Mouse (Mus musculus) gastrocnemius, postnatal 10 days (tissue): ENCODE data around the gene Sec11a. TPM values are rescaled to one million over a fixed set of nuclear protein-coding genes. Genes with fewer than 3 reads are reported as not detected.

ENCODE experiments used
- DNase-seq: peaks from one replicate; pipeline ENCODE4 v3.0.0; 2021; ENCODE audit warnings: mixed read lengths
- total RNA-seq, 2 experiments: library from RNA; stranded (reverse); gene quantifications; 2 replicates each; pipeline ENCODE4 v1.2.3; 2021

The Sec11a gene
- total RNA-seq, 2 experiments from 2014 or later: 50.6 to 55.3 TPM

DNA sequence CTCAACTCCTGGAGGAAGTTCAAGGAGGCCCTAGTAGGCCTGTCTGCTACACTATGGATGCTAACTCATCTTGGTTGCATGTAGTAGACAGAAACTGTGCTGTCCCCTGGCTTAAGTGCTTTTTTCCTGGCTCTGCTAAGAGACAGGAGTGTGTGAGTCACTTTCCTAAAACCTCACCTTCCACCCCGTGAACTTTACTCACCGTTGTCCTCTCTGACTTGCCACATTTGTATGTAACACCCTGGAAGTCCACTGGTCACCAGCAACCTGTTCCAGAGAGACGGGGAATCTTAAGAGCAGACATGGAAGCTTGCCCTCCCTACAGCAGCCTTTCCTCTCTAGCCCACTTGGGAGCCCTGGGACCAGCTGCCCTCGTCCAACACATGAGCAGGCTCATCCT, 49.9 kb downstream of the Sec11a start:
- no peak for DNase-seq

DNA sequence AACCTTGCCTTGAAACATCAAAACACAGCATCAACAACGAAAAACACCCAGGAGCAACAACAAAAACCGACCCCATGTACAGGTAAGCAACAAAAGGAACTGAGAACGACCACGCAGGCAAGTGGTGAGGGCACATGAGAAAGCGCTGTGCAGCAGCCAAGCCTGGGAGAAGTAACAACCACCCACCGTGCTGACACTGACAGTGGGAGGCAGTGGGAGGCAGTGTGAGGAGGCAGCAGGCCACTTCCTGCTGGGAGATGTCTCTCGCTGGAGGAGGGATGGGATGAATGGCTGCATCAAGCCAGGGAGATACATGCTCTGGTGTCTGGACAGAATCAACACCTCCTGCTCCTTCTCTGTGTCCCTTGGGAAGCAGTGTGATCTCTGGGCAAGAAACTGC, 50.4 kb downstream of the Sec11a start:
- DNase-seq: no peak

DNA sequence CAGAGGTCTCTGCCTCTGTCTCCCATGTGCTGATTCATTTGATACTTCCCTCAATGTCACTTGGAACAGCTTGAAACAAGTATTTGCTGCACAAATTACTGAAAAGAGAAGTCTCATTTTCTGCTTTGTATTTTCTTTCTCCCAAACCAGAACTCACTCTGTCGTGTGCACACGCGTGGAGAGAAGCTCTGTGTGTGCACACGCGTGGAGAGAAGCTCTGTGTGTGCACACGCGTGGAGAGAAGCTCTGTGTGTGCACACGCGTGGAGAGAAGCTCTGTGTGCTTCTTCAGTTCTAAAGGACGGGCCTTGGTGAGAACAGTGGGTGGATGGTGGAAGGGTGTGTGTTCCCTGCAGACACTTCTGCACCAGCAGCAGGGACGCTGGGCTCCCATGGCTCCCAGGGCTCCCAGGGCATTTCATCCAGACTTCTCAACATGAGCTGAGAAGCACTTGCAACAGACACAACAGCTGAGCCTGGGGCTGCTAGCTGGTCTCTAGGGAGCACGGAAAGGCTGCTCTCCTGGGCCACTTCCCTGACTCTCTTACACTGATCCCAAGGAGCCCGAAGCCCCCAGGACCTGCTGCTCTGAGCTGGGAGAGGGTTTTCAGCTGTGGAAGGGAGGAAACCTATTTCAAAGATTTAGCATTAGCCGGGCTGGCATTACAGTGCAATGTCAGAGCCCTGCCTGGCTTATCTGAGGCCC, 52.6 kb downstream of the Sec11a start:
- no peak for DNase-seq

DNA sequence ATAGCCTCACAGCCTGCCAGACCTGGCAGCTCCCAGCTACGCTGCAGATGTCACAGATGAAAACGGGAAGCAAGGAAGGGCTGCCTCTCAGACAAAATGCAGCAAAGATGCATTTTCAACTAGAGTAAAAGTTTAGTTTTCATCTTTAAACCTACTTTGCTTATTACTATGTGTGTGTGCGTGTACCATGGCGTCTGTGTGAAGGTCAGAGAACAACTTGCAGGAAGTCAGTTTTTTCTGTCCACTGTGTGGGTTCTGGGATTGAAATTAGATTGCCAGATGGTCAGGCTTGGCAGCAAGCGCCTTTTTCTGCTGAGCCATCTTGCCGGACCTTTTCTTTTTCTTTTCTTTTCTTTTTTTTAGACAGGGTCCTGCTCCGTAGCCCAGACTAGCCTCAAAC, 53.4 kb downstream of the Sec11a start:
- DNase-seq: no peak

DNA sequence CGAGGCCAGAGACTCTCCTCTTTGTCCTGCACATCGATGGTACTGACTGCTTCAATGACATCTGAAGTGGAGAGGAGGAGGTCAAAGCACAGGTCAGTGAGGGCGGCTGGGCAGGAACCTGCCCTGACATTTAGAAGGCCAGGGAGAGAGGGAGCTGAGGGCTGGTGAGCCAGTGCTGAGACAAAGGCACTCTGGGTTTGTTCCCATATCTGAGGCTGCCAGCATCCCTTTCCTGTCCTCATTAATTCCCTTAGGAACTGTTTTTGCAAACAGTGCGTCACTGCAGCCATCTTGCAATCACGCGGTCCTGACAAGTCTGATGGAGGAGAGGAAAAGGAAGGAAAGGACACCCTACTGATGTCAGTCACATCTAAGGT, 53.8 kb downstream of the Sec11a start:
- DNase-seq: no peak

DNA sequence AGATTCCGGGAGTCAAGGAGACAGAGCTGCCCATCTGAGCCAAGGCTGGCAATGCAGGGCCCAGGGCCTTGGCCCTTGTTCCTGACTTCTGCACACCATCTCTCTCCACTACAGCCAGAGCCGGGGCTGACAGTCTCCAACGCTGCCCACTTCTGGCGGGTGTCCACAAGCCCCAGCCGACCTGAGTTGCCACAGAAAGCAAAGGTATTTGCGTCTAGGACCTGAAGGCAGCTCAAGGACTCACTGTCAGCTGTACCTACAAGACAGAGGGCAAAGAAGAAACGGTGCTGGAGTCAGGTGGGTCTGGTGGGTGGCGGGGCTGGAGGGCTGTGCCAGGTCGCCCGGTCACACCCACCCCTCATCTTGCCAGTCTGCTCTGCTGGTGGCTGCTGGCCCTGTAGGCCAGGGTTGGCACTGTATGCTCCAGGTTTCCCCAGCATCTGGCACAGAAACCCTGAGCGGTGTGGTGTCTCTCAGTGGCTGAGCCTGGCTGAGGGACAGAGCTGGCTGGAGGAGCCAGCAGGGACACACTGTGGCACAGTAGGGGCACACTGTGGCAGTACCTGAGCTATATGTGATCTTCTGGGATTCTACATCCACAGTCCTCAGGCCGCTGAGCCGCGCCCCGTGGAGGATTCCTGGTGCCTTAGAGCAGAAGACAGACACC, 54.4 kb downstream of the Sec11a start:
- no peak for DNase-seq

DNA sequence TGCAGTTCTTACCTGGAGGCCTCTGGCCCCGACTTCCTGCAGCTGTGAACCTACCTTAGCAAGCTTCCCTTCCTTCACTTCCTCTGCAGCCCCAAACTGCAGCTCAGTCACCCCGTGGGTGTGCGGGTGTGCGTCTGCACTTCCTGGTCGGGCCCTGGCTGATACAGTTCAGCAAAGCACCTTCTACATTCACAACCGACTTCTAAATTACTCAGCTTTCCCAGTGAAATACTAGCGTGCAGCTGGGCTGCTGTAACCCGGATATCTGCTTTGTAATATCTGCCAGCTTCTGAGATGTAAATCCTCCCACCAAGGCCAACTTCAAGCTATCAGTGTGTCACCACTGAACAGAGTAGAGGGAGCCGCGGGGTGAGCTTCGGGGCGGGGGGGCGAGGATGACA, 57.7 kb downstream of the Sec11a start:
- no peak for DNase-seq

DNA sequence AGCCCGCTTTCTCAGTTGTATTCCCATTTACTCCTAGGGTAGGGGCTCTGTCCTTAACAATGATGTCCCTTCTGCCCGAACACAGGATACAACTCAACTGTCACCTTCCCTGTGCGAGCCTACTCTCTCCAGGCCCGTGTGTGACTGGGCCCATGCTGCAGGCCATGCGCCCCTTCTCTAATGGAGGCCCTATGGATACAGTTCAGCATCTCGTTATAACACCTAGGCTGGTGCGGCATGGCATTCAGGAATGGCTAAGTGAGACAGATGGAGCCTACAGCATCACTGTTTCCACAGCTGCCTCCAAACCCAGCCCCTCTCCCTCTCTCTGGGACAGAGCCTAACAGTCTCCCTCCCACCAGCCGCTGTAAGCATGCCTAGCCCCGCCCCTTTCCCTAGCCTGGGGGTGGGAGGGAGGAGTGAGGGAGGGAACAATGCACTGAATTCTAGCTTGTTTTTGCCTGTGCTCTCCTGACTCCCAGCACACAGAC, 58.5 kb downstream of the Sec11a start:
- peak; percentile 62 for DNase-seq

DNA sequence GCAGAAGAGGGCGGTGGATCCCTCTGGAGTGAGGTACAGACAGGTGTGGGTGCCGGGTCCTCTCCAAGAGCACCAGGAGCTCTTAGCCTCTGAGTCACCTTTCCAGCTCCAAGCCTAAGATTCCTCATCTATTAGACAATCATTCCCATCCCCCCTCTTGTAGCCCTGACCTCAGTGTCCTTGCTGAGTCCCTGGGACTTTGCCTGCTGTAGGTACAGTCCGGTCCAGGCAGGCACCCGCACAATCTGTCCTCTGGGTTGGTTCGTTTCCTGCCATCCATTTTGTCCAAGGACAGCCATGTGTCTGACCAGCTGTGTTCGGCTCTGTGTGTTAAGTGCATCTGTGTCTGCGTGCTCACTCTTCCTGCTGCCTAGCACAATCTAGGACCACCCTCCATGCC, 59.0 kb downstream of the Sec11a start:
- no peak for DNase-seq

DNA sequence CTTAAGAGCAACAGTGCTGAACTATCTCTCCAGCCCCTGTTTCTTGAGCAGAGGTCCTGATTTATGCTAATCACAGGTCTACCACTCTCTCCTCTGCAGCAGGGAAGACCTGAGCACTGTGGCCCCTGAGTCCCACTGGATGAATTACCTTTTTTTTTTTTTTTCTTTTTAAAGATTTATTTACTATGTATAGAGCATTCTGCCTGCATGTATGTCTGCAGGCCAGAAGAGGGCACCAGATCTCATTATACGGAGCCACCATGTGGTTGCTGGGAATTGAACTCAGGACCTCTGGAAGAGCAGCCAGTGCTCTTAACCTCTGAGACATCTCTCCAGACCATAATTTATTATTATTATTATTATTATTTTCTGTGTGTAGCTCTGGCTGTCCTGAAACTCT, 61.9 kb downstream of the Sec11a start:
- no peak for DNase-seq

DNA sequence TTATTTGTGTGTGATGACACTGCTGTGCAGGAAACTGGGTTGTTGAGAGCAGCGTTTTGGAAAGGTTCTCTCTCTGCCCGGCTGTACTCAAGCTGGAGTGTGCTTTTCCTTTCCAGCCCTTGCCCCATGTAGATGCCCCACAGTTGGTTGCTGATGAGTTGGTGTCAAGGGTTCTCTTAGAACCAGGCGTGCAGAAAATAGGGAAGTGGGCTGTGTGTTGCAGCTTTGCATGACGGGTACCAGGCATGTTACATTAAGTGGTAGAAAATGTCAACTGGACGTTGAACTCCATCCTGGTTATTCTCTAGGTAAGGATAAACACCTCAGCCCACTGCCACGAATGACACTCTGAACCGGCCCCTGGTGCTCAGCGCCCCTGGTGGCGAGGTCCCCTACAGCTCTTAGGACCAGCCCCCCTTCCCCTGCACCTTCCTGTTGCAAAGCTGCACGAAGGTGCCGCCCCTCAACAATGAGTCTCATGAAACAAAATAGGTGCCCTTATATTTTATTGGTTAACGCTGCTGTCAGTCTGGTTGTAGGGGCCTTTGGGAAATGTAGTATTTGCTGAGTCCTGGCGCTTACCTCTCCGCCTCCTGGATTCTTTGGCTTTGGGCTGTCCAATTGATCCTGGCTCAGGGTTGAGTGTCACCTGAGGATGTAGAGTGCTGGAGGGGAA, 64.6 kb downstream of the Sec11a start:
- no peak for DNase-seq

DNA sequence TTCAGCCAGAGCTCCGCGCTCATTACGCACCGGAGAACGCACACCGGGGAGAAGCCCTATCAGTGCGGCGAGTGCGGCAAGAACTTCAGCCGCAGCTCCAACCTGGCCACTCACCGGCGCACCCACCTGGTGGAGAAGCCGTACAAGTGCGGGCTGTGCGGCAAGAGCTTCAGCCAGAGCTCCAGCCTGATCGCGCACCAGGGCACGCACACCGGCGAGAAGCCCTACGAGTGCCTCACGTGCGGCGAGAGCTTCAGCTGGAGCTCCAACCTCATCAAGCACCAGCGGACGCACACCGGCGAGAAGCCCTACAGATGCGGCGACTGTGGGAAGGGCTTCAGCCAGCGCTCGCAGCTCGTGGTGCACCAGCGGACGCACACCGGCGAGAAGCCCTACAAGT, 71.9 kb downstream of the Sec11a start:
- no peak for DNase-seq

DNA sequence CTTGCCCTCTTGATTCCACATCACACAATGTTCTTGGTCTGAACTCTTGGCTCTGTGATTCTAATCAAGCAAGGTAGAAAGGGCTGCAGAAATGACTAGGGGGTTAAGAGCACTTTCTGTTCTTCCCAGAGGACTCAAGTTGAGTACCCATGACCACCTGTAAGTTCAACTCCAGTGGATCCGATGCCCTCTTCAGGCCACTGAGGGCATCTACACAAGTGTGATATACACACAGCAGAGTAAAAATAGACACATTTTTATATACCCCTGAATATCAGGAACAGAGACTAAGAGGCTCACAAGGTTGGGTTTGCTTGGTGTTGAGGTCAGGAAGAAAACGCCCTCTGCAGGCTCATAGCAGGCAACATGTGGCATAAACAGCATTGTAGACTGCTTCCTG, 73.9 kb downstream of the Sec11a start:
- DNase-seq: no peak

DNA sequence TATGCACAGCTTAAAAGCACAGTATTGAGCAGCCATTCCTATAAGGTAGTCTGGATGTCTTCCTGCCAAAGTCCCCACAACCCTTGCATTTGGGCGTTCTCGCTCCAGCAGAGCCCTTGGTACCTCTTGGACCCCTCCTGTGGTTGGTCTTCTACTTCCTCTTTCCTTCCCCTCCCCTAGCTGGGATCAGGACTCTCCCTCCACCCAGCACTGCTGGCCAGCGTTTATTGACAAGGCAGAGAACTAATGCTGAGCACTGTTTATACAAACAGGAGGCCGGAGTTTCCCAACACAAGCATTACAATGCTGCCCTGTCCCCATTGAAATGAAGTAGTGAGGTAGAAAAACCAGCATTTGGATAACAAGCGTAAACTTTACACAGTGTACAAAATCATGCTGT, 74.5 kb downstream of the Sec11a start:
- no peak for DNase-seq

DNA sequence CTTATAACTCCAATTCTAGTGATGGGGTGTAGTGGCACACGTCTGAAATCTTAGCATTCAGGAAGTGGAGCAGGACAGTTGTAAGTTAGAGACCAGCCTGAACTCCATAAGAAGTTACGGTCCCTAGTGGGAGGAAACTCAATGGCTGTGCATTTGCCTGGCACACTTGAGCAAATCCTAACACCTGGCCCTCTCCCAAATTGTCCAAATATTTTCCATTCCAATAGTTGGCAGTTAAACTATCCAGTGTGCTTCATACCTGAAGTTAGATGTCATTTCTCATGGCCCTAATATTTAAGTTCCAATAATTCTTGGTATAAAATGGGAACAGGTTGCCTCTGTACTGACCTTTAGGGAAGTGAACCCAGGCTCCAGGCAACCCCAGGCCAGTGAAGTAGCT, 78.9 kb downstream of the Sec11a start:
- DNase-seq: no peak

DNA sequence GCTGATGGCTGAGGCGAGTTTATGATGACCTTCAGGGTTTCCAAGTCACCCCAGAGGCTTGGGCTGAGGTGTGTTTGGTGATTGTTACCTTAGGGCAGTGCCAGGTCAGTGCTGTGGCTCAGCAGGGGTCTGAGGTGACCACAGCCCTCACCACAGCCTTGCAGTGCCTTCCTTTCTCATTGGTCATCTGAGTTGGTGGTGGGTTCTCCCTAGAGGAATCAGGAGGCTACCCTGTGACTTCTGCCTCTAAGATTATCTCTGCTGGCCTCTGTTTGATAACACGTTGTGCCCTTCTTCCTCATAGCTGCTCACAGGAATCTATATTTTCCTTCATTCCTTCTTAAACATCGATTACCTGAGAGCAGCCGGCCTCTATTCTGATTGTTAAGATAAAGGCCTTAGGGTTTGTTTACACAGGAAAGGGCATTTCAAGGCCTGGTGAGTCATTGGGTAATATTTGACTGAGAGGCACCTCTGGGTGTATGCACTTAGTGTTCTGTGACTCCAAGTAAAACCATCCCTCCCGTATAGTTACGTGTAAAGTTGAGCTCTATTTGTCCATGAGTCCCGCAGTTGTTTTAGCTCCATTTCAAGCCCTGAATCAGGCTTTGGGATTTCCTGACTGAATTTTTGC, 80.9 kb downstream of the Sec11a start:
- no peak for DNase-seq

DNA sequence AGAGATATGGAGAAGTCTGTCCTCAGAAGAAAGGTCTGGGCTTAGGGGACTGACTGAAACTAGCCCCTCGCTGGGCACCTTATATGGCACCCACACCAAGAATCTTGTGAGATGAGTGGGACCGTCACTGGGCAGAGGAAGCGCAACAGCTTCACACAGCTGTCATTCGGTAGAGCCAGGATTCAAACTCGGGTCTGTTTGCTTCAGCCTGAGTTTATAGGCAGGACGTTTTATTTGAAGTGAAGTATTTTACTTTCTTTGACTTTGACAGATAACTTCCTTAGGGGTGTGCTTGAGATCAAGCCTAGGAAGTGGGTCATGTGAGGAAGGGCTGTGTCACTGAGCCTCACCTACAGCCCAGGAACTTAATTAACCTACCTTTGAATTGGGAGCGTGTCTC, 82.1 kb downstream of the Sec11a start:
- DNase-seq: no peak

DNA sequence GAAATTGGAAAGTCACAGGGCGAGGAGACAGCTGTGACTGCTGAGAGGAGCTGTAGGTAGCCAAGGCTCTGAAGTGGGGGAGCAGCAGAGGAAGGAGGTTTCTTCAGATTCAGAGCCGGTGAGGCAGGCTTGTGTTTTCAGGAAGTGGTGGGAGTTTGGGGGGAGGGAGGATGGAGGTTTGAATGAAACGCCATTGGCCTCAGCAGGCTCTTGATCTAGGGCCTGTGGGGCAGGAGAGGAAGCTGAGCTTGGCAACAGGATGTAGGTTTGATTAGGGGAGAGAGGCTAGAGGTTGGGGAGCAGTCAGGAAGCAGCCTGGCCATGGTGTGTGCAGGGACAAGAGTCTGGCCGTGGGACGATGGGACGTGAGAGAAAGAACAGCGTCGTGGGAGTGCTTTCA, 82.7 kb downstream of the Sec11a start:
- no peak for DNase-seq

DNA sequence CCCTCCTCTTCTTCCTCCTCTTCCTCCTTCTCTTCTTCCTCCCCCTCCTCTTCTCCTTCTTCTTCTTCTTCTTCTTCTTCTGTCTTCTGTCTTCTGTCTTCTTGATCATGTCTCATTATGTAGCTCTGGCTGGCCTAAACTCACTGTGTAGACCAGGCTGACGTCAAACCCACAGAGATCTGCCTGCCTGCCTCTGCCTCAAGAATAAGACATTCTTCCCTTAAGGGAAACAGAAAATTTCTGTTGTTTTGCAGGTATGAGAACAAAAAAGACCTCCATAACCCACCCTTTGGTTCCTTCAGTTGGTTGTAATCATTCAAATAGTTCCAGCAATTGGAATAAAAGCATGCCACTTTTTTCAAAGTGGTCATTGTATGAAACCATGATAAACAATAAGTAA, 83.4 kb downstream of the Sec11a start:
- DNase-seq: no peak

DNA sequence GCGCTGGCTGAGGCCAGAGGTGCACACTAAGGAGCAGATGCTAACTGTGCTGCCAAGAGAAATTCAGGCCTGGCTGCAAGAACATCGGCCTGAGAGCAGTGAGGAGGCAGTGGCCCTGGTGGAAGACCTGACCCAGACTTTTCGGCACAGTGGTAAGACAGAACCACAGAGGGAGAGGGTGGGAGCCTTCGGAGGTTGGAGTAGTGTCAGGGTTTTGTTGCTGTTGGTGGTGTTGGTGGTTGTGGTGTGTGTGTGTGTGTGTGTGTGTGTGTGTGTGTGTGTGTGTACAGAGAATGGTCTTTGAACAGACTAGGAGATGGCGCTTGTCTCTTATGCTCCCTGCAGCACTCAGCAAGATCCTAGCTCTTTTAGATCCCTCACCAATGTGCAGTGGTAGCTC, 84.1 kb downstream of the Sec11a start:
- DNase-seq: no peak

DNA sequence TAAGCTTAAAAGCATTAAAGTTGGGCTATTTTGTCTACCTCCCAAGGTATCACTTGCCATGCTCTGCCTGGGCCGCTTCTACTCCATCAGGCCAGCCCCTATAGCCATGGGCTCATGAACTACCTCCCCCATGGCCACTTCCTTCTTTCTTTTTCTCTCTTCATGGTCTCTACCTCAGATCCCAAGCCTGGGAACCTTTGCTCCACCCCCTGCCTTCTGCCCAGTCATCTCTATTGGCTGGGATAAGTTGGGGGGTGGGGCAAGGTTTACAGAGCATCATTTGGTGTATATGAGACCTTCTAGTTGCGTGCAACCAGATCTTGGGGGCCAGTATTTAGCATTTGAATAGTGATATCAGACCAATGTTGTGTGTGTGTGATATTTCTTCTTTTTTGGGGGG, 85.1 kb downstream of the Sec11a start:
- DNase-seq: no peak

DNA sequence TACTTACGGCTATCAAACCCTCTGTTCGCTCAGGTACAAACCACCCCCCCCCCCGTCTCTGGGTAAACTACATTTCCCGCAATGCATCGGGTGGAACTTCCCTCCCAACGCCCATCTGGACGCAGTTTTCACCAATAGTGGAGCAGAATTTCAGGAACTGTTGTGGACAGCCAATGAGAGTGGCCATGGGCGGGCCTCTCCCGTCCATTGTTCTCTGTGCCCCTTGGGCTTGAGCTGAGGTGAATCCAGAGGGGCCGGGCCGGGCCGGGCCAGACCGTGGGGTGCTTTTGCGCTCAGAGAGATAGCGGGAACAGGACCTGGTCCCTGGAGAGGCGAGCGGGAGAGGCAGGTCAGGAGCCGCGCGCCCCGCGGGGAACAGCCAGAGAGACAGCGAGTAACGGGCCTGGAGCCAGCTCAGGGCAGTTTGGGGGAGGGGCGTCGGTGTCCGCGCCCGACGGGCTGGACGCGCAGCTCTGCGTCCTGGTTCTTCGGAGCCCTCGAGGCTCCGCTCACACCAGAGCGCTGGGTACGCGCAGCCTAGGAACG, 86.8 kb downstream of the Sec11a start, which contains the start of gene Zscan2:
Gene Zscan2, plus strand, starts transcription at position 192 of the 546 bp plus-strand sequence.
- peak; percentile 75 for DNase-seq

DNA sequence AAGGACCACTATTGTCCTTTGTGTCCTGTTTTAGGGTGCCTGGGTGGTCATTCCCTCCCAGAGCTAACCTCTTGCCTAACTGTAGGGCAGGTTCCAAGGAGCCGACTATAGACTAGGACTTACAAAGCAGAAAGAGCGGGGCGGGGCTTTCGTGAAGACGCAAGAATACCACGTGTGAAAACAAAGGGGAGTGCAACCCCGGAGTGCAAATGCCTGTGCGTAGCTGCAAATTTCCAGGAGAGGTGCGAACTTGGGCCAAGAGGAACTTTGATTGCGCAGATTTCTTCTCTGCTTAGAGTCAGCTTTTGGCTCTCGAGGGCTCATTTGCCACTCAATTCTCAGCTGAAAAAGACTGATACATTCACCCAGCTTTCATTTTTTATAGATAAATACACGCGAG, 87.4 kb downstream of the Sec11a start:
- DNase-seq: peak; percentile 26
